Mouse (Mus musculus) lung, postnatal 0 days (tissue): ENCODE results near the gene Espl1.

Source experiments
- CTCF ChIP-seq: IDR thresholded peaks from 2 replicates; pipeline ENCODE4 v1.5.1; 2016; ENCODE audit warnings: antibody characterized with exemption, mild to moderate bottlenecking
- EP300 ChIP-seq: IDR thresholded peaks from 2 replicates; pipeline ENCODE4 v1.6.1; 2016; ENCODE audit warnings: antibody characterized with exemption, mild to moderate bottlenecking, control low read depth

GRCm38 (mm10) chr15:102362648-102363047 lies 66.6 kb downstream of the Espl1 start:
- TF ChIP-seq EP300 (no peak), CTCF (no peak)
